Mouse (Mus musculus): ENCODE measurements at regions not wholly inside any gene's neighbourhood (a gene's known extent, or its start where the extent isn't known, plus 50 kb on each side); places are given as distances from the start of the nearest gene placed in this dataset.

DNA sequence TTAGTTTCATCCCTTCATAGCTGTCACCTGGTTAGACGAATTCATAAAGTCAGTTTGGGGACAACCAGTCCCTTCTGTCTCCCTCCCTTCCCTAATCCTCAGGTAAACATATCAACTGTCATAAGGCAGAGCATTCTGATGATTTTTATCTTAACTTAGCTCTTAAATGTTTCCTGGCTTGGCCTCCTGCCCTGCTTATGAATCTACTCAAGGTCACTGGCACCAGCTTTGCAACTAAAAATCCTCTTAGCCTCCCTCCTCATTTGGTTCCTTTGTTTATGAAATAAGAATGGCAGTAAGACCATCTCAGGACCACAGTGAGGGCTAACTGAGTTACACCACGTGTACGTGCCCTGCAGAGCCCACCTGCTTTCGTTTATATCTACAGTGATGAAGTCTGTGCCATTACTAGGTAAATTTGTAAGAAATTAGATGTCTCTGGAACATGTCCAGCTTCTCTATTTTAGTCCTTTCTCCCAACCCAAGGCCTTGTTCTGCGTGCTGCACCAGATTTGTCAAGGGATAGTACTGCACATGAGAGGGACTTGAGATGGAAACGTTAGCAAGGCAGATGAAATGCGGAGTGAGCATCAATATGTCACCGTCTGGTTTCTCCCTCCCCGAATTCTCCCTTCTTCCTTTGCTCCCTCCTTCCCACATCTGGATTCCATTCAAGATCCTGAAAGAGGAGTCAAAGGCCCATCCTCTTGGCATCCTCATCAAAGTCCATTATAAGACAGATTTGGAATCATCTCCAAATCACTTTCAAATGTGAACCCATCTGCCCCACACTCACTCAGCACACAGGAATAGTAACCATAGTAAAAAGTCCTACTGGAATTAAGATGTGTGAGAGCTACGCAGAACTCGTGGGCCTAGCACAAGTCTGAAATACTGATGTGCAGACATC, 457.4 kb downstream of the Efna5 start:
- no peak for ATAC-seq (replicated peaks; ENCODE audit: low FRiP score, low TSS enrichment, poor library complexity, severe bottlenecking)

DNA sequence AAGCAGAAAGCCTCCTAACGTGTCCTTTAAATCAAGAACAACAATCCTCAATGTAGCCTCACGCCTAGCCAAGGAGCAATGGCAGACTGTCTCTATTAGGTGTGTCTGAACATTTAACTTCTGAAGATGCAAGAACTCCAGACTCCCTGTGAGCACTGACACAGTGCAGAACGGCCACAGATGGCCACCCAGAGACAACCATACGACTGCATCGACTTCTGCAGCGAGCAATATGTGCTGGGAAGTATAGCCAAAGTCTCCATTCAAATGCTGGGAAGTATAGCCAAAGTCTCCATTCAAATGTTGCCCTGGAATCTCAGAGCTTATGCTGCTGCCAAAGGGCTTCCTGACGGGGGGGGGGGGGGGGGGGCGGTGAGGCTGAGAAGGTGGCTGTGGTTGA, 463.5 kb downstream of the Efna5 start:
- ATAC-seq (replicated peaks; ENCODE audit: low FRiP score, low TSS enrichment, poor library complexity, severe bottlenecking): no peak

DNA sequence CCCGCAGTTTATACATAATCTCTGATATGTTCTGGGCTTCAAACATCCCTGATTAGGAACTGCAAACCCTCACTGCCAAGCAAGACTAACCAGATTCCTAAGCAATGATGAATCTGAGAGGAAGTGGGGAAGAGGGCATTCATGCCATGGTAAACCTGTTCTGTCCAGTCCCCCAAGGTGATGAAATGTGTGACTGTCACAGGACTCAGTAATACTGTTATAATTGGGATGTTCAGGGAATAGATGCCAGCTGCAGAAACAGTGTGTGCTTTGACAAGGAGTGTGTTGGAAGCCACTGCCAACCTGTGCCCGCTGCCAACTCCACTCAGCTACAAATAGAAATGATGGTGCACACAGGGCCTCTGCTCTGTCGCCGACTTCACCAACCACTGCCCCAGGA, 466.0 kb downstream of the Efna5 start:
- ATAC-seq (replicated peaks; ENCODE audit: low FRiP score, low TSS enrichment, poor library complexity, severe bottlenecking): no peak

DNA sequence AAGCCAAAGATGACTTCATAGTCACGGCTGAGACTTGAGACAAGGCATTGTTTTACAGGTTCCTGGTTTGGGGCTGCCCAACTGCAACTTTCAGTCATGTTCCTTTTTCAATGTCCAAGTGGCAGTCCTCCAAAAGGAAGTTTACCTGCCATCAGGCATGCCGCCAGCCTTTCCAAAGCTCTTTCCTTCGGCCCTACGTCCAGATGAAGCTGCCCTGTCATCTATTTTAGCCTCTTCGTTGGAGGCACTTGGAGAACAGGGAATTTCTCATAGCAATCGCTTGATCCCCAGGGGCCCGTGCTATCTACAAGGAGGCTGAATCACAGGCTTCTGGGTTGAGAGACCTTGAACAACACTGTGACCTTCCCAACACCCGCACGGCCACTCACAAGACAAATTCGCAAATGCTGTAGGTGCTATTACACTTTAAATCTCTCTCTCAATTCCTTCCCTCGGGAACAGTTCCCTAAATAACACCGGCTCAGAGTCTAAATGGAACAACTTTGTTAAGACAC, 468.4 kb downstream of the Efna5 start:
- ATAC-seq (replicated peaks; ENCODE audit: low FRiP score, low TSS enrichment, poor library complexity, severe bottlenecking): no peak

DNA sequence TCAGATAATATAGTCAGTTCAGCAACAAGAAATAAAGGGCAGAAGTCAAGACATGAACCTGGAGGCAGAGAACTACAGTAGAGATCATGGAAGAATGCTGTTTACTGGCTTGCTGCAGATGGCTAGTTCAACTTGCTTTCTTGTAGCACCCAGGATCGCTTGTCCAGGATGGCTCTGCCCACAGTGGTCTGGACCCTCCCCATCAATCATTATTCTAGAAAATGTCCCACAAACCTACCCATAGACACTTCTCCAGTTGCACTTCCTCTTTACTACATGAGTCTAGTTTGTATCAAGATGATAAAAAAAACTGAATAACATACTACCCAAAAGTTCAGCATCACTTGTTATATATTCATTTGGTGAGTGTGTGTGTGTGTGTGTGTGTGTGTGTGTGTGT, 477.4 kb downstream of the Efna5 start:
- no peak for ATAC-seq (replicated peaks; ENCODE audit: low FRiP score, low TSS enrichment, poor library complexity, severe bottlenecking)

DNA sequence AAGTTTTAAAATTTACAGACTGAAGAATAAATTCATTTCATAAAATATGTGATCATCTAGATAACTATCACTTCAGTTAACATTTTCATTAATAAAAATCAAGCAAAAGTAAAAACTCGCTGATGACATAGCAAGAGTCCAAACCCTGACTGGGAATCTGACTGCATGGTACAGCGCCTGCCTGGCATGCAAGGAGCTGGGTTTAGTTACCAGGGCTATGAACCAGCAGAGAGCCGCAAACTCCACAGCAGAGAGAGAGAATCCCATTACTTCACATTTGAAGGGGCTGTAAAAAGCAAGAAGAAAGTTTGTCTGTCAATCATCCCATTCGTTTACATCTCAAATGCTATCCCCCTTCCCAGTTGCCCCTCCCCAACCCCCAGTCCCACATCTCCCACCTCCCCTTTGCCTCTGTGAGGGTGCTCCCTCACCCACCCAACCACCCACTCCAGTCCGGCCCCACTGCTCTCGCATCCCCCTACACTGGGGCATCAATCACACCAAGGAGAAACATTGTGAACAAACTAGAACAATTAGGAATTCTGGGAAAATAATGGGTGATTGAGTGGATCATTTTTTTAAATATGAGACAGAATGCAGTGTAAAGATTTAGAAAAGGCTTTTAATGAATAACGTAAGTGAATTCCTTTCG, 487.6 kb downstream of the Efna5 start:
- no peak for ATAC-seq (replicated peaks; ENCODE audit: low FRiP score, low TSS enrichment, poor library complexity, severe bottlenecking)

DNA sequence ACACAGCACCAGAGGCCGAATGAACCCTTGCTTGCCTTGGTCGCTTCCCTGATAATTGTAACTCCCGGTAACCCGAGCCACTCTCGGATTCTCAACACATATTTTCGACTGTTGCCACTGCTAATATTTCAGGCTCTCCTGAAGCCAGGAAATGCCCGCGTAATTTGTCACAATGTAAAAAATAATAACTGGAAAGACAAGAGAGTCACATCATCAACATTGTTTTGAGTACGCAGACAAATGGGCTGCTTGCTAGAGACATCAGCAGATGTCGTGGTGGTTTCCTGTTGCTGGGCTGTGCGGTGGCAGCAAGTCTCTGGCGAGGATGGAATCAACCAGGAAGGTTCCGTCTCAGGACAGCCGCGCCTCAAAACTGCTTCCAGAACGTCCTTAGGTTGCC, 497.1 kb downstream of the Efna5 start:
- no peak for ATAC-seq (replicated peaks; ENCODE audit: low FRiP score, low TSS enrichment, poor library complexity, severe bottlenecking)

DNA sequence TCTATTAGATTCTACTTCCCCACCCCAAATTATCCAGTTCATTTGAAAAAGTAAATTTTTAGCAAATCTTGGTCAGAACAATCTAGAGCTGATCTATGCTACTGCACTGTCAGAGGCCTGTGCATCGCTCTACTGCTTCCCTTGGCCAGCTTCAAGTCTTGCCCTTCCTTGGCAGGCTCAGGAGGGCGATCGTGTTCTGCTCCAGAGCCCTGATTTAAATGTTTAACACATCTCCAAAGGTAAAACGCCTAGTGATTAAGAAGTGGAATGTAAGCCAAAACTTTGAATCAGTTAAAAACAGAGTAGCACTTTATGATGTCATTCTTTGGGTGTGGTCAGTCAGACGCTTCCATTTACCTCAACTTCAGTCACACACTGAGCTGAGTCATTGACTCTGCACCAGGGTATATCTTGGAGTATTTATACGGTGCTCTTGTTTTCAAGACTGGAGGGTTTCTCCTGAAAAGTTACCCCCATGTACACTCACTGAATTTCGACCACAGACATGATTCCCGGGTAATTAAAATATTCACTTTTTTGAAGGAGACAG, 502.2 kb downstream of the Efna5 start:
- ATAC-seq (replicated peaks; ENCODE audit: low FRiP score, low TSS enrichment, poor library complexity, severe bottlenecking): no peak

DNA sequence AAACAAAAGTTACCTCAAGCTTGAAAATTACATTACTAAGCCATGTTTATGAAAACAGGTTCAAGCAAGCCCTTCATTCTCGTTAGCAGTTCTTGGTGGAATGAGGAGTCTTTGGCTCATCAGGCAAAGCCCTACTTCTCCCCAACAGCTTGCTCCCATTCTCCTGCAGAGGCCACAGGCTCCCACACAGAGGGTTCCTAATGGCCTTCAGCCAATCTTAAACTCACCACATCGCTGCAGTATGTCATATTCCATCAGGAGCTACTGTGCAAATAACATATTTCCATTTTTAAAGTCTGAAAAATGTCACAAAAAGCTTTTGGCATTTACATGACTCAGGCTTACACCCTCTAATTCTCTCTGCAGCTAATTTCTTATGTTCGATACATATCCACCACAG, 512.0 kb downstream of the Efna5 start:
- ATAC-seq (replicated peaks; ENCODE audit: low FRiP score, low TSS enrichment, poor library complexity, severe bottlenecking): no peak

DNA sequence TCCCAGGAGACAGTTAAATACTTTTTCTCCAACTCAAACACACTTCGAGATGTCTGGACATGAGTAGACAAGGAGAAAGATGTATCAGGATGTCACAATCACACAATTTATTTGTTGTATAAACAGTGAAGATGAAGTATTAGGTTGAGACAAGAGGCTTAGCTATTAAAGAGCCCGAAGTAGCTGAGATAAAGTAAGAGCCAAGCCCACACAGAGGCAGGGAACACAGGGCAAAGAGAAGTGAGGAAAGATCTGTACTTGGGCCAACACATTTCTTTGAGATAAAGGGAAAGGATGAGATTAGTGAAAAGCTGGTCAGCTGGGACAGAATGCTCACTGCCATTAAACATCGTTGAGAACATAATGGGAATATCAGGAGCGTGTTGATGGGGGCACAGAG, 513.2 kb downstream of the Efna5 start:
- ATAC-seq (replicated peaks; ENCODE audit: low FRiP score, low TSS enrichment, poor library complexity, severe bottlenecking): no peak

DNA sequence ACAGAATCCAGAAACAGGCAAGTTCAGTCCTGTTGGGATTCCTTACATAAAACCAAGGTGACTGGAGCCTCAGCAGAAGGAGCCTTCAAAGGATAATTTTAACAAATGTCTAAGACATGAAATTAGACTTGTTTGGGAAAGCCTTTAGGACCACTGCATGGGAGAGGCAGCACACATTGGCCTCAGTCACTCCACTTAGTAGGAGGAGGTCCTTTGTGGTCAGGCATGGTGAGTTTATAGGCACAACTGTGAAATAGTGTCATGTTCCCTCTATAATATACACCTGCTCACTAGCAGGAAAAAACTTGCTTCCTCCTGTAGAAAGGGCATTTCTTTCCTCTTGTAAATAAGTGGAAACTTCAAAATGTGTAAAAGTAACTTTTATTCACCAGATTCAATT, 522.8 kb downstream of the Efna5 start:
- no peak for ATAC-seq (replicated peaks; ENCODE audit: low FRiP score, low TSS enrichment, poor library complexity, severe bottlenecking)

DNA sequence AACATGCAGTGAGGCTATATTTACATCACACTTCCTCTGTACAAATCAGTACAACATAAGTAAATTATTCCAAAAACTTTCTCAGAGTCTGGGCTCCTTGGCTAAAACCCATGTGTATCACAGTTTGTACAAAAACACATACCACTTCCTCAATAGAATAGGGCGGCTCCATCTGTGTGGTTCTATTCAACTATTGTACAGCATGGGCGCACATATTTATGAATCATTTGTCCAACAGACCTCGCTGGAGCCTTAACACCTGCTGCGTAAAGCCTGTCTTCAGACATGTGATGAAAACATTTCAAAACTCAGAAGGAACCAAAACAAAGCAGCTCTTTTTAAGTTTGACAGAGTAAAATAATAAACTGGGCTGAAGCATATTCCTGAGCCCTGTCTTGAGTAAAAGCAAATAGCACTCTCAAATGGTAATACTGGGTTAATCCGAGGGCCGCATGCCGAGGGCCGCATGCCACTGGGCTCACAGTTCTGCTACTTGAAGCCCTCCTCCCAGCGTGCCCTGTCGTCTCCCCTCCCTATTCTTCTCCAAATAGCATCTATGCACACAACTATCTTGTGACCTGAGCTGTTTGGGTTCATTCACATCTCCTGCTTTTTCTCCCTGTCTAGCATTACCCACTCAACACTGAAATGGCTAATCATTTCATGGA, 543.1 kb downstream of the Efna5 start:
- ATAC-seq (replicated peaks; ENCODE audit: low FRiP score, low TSS enrichment, poor library complexity, severe bottlenecking): no peak

DNA sequence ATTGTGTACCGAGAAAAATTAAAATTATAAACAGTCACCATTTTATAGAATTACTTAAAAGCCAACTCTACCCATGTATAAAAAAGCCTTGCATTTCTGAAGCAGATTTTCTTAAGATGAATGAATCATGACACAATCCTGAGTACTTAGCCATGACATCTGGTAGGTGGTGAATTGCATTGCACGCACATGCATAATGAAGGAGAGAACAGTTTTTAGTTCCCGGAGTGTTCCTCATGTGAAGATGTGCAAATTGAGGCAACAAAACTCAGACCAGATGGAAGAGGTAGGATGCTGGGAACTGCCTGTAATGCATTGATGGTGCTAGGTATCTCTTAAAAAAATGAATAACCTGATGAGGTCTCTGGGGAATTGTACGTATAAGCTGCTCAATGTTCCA, 550.9 kb downstream of the Efna5 start:
- ATAC-seq (replicated peaks; ENCODE audit: low FRiP score, low TSS enrichment, poor library complexity, severe bottlenecking): no peak

DNA sequence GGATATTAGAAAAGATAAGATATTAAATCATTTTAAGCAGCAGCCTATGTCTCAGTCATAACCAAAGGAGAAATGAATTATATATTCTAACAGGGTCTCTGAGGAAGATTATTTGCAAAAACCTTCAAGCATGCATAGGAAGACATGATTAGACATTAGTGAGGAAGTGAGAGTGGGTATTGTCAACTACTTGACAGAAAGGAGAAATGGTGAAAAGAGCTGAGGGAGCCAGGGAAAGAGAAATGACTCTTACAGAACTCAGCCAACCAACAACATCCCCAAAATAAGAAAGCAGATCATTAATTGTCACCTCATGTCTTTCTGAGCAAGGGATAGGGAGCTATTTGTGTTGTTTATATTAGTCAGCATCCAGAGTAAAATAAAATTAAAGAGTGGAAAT, 554.3 kb downstream of the Efna5 start:
- no peak for ATAC-seq (replicated peaks; ENCODE audit: low FRiP score, low TSS enrichment, poor library complexity, severe bottlenecking)

DNA sequence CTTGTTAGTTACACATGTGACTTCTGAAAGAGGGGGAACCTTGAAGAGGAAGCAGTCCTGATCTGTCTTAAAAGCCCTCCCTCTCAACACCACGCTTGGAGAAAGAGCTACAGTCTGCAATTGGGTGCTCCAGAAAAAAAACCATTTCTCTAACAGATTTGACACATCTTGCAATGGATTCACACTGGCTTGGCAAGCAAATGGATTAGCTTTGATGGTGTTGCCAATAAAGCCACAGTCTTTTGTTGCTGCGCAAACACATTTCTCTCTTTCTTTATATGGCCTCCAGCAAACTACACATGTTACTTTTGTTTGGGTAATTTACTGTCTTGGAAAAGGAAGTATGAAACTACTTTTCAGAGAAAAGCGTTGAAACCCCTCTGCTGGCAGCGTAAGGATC, 562.1 kb downstream of the Efna5 start:
- no peak for ATAC-seq (replicated peaks; ENCODE audit: low FRiP score, low TSS enrichment, poor library complexity, severe bottlenecking)

DNA sequence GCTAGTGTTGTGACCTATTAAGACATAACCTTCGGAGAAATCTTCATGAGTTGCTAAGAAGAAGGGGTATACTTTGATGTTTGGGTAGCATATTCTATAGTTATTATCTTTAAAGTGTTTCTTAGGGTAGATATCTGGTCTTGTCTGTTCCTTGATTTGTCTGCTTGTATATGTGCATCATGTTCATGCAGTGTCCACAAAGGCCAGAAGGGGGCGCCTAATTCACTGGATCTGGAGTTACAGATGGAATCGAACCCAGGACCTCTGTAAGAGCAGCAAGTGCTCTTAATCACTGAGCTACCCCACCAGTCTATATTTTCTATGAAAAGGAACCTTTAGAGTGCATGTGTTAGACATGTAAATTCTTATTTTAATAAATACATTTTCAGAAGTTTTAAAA, 571.1 kb downstream of the Efna5 start:
- no peak for ATAC-seq (replicated peaks; ENCODE audit: low FRiP score, low TSS enrichment, poor library complexity, severe bottlenecking)

DNA sequence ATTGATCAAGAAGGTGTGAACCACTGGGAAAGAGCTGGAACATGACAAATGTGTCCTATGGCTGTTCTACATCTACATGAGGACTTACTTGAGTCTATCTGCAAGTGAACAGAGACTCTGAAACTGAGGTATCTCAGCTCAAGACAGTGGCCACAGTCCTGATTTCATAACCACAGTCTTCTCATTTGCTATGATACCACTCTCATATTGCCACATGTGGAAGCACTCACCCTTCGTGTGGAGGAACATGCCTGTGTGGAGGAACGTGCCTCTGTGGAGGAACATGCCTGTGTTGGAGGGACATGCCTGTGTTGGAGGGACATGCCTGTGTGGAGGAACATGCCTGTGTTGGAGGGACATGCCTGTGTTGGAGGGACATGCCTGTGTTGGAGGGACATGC, 574.0 kb downstream of the Efna5 start:
- ATAC-seq (replicated peaks; ENCODE audit: low FRiP score, low TSS enrichment, poor library complexity, severe bottlenecking): no peak

DNA sequence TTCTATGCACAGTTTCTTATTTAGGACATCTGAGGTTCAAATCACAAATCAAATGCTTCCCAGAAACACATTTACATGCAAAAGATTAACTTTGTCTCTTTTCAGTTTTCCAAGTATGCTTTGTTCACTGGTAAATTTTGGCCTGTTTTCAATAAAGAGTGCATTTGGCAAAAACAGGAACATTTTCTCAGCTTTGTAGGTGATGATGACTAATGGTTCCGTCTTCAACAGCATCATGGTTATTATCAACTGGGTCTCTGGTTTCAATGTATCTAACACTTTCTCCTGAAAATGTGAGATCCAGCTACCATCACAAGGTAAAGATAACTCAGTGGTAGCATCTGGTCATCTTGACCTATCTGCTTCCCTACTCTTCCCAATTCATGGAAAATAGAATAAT, 574.6 kb downstream of the Efna5 start:
- ATAC-seq (replicated peaks; ENCODE audit: low FRiP score, low TSS enrichment, poor library complexity, severe bottlenecking): no peak

DNA sequence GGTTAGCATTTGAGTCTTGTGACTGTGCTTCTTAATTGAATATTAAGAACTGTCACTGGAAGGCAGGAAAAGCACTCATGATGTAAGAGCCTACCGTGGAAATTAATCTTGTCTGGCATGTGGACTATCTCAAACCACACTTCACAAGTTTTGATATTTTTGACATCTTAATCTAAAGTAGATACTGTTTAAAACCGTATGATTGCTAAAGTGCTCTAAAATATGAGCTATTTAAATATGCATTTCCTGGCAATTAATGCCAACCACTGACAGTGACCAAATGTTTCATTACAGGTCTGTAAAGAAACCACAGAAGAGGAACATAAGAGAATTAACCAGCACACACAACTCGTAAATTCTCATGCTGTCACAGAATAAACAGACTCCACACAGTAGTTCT, 576.0 kb downstream of the Efna5 start:
- ATAC-seq (replicated peaks; ENCODE audit: low FRiP score, low TSS enrichment, poor library complexity, severe bottlenecking): no peak

DNA sequence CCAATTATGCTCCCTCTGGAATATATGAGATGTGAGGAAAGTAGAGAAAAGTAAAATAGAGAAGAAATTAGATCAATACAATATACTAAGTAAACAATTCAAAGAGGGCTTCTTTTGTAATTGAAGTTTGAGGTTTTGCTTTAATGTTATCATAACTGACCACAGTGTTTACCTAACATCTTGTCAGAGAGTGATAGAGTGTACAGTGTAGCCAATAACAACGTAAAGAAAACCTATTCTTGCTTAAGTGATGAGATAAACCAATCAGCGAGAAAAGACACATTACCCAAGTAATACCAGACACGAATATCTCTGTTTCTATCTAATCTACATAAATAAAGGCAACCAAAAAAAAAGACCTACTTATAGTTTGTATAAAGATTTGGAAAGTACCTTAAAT, 577.0 kb downstream of the Efna5 start:
- ATAC-seq (replicated peaks; ENCODE audit: low FRiP score, low TSS enrichment, poor library complexity, severe bottlenecking): no peak
